Mouse (Mus musculus) right cerebral cortex, adult 2 months (tissue): ENCODE data around the gene Jazf1.
A peak's percentile ranks its signal among the peaks of the same experiment; 100 is the strongest.

Experiments
- DNase-seq, 2 experiments: peaks; one replicate each; pipeline ENCODE4 v3.0.0; 2021 to 2022; ENCODE audit warnings: low spot score in 2 of 2

The Jazf1 gene

DNA sequence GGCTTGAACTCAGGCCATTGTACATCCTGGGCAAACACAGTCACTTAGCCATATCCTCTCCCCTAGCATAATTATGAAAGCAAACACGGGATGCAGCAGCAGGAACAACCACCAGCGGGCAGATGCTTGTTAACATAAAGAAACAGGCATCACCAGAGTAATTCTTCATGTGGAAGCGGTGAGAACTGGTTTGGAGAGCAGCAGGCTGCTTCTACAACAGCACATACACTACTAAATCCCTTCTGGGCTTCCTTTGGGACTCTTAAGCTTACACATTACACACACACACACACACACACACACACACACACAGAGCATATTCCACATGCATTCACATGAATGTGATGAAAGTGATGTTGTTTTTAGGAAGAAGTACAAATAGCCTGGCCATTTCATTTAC, 216.5 kb downstream of the Jazf1 start:
- no peak for DNase-seq

DNA sequence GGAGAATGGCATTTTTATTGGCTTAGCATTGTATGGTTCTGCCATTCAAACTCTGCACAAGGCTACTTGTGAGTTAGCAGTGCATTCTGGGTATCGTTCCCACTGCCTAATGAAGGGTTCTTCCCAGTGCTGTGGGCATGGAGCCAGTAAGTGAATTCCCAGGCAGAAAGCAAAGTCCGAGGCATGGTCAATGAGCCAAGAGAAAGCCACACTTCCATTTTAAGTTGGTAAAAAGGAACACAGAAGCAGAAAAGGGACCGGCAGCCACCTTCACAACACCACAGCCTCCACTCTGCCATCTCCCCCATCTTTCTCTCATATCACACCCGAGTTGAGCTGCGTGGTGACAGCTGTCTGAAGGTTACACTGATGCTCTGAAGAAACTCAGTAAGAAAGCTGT, 217.4 kb downstream of the Jazf1 start:
- peak; percentile 50 for DNase-seq

DNA sequence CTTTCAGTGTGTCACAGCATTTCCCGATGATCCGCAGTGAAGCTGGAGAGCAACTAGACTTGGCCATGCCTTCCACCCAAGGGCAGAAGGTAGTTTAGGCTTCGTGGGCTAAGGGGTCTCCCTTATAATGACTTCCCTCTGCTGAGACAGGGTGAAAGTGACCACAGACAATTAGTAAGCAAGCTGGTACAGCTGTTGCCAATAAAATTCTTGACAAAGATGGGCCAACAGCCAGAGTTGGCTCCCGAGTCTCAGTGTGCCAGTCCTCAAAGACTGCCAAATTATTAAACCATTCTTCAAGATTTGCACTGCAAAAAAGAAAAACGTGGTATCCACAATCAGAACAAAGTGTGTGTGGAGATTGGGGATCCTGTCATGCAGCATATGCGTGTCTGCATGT, 220.2 kb downstream of the Jazf1 start:
- no peak for DNase-seq

DNA sequence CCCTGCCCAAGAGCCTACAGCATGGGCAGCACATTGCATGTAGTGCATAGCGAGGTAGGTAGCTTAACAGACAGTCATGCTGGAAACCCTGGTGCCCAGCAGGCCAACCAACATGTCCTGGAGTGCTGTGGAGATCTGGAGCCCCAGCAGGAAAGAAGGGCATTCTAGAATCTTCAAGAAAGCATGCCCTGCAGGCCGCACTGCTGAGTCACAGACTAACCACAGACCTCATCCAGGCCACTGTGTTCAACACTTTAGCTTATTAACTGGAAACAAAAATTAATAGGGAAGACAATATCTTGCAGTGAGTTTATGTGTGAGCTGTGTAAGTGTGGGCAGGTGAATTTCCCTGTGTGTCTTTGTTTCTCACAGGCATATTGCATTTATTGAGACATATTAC, 222.1 kb downstream of the Jazf1 start:
- no peak for DNase-seq

DNA sequence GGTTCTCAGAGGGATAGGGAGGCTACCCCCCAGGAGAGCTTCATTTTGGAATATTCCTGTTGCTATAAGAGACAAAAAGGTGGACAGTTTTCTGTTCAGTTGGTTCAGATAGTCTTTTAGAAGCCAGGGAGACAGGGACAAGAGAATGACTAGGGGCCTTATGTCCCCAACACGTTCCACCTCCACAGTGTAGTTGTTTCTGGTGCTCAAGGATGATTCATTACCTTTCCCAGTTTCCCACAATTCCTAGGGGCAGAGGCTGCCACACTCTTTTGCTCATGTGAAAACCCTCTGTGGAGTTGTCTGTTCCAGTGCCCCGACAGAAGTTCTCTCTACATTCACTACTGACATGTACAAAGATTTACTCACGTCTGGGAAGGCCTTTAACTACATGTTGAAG, 223.7 kb downstream of the Jazf1 start:
- DNase-seq, result peak in 1 of 2 experiments; percentile 22

DNA sequence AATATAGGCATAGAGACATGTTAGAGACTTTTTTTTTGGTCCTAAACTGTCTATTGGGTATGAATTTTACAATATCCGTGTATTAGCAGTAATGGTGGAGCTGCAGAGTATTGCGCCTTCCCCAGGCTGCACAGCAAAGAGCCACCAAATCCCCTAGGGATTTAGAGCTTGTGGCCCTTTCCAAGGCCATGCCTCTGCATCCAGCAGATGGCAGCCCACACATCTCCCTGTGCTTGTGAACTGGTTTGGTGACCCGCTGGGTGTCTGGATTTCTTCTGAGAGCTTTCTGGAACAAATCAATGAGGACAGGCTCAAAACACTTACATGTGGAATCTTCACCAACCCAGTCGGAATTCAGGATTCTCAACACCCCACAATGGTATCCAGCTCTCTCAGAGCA, 225.4 kb downstream of the Jazf1 start:
- DNase-seq, result no peak

DNA sequence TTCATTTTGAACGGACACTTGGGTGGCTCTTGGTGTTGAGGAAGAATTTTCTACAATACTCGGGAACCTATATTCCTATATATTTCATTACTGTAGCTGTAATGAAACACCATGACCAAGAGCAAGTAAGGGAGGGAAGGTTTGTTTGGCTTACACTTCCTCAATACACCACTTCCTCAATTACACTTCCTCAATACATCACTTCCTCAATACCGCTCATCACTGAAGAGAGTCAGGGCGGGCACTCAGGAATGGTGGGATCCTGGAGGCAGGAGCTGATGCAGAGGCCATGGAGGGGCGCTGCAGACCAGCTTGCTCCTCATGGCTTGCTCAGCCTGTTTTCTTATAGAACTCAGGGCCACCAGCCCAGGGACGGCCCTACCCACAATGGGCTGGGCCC, 225.8 kb downstream of the Jazf1 start:
- no peak for DNase-seq

DNA sequence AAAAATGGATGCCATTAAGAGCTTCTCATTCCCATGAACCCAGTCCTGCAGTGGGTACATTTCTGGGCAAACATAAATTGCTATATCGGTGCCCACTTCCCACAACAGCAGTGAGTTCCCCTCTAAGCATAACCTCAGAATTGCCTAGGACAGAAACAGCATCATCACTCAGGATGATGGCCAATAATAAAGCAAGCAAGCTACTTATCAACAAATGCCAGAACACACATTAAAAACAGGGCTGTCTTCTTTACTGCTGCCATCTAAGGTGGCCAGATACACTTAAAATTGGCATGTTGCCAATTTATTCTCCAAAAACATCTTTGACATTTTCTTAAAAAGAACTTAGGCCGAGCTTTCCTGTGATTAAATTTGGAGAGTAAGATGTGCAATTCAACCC, 226.8 kb downstream of the Jazf1 start:
- DNase-seq, result no peak

DNA sequence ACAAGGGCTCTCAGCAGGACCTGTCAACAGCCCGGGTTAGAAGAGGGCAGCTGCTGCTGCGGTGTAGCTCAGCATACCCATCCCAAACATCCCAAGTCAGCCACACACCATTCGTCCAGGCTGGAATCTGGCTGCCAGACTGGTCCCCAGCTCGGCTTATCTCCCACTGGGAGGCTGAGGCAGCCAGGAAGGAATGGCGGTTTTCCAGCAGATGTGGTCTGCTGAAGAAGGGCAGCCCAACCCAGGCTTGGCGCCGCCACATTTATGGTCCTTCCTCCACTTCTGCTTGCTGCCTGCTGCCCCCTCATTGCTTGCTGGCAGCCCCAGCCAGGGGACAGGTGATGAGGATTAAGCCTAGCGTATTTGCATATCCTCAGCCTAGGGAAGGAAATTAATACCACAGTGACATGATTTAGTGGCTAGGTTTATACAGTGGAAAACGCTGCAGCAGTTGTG, 227.8 kb downstream of the Jazf1 start:
- DNase-seq, result no peak

DNA sequence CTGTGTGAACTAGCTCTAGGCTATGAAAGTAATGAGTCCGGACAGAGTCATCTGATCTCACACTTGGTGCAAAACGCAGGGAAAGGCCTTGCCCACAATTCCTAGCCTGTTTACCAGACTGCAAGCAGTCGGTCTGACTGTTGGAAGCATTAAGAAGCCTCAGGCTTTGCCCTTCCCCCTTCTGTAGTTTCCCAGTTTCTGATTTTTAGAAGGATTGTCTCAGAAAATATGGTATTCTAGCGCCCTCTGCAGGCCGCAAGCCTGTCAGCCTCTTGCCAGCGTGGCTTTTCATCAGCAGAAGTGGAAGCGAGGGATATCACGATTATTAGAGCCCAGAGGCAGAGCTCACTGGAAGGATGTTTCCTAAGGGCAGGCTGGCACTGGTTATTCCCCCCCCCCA, 229.7 kb downstream of the Jazf1 start:
- DNase-seq, result peak; percentile 89

DNA sequence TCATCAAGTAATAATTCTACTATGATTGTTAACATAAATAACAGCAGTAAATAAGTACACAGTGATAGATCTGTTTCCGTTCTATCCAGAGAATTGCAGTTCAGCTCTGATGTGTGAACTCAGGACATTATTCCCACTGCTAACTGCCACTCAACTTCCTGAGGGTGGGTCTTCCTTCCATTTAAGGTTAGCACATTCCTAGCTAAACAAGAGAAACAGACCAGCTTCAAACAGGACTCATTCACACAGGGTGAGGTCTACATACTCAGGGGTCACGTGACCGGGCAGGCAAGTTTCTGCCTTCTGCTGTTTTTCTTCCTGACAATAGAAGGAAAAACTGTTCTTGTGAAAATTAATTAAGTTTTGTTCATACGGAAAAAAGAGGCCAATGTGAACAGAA, 230.6 kb downstream of the Jazf1 start:
- DNase-seq, result no peak

DNA sequence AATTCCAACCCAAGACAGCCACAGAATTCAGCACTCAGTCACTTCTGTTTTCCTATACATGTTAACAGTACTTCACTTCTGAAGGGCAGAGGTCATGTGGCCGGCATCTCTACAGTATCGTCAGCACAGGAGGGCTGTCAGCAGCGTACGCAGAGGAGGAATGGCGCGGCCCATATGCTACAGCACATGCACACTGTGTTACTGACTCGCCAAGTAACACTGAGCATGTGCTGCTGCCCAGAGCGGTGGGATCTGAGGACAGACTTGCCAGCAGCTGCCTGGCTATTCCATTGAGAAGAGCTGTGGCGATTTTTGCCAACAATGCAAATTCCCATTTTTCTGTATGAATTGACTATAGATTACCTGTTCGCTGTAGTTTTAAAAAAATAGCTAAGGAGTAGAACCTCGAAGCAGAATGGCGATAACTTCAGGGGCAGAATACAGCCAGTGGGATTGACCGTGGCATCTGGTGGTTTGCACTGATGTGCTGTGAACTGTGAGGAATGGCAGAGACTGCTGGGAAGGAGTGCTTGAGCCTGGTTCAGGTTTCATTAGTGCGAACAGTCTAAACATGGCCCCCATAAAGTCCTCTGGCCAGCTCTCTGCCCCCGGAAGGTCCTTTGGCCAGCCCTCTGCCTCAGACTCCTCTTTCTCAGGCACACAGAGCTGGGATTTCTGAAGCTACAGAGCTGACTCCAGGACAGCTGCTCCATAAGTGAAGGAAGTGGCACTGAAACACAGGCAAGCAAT, 232.1 kb downstream of the Jazf1 start:
- no peak for DNase-seq

DNA sequence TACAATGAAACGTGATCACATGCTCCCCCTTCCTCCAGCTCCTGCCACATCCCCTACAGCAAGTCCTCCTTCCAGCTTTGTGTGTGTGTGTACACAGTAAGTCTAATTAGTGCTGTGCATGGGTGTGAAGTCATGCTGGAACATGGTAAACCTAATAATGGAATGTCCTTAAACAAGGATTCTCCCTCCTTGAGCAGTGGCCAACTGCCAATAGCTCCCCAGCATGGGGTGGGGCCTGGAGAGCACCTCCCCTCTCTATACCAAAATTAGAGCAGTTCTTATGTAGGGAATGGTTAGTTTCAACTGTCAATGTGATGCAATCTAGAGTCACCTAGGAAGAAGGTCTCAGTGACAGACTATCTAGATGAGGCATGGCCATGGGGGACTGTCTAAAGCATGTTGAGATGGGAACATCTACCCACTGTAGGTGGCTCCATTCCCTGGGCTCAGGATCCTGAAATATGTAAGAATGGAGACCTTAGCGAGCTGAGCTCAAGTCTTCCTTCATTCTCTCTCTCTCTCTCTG, 240.6 kb downstream of the Jazf1 start:
- DNase-seq, result no peak

DNA sequence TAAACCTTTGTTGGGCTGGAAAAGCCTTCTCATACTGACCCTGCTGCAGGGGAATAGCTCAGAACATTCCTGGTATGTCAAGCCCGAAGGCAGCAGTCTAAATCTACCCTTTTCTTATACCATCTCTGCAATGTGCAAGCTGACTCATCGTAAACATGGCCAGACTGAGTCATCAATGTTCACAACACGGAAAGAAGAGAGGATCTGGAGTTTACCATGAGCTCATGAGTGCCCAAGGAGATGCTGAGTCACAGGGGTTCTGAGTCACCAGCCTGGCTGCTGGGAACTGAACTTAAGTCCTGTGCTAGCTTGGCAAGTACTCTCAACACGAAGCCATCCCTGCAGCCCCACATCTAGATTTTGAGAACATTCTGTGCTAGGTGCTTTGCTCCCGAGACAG, 242.9 kb downstream of the Jazf1 start:
- peak; percentile 79 to 88 for DNase-seq

DNA sequence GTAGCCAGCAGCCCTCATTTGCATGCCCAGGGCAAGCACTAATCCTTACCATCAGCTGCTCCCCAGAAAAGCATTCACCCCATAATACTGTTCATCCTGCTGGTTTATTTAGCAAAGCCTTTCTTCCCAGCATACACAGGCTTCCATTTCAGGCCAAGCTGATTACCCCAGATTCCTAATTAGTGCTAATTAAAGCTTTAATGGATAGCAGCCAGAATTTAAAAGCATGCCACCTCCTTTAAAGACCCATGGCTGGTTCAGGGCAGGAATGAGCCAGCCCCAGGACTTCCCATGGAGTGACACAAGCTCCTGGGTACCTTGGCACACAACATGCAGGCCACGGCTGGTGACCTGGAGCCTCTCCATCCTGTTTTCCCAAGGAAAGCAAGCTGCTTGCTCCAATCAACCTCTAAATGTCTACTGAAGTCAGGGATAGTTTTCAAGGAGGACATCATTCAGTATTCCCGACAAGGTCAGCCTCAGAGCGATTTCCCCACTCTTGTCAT, 243.4 kb downstream of the Jazf1 start:
- peak in 1 of 2 experiments; percentile 26 for DNase-seq

DNA sequence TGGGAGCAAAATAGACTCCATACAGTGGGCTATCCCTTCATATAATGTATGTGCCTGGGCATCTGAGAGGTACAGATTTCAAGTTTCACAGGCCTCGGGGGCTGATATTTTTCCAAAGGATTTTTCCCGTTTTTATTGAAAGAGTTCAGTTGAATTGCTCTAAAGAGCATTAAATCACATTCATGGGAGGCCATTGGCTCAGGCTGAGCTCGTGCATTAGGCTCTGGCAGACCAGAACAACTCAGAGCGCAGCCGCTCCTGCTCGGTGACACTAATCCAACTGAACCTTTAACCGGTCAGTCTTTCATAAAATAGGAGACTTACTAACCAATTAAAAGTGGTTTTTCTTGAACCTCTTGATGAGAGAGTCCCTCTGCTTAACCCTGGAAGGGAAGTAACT, 245.4 kb downstream of the Jazf1 start:
- no peak for DNase-seq

DNA sequence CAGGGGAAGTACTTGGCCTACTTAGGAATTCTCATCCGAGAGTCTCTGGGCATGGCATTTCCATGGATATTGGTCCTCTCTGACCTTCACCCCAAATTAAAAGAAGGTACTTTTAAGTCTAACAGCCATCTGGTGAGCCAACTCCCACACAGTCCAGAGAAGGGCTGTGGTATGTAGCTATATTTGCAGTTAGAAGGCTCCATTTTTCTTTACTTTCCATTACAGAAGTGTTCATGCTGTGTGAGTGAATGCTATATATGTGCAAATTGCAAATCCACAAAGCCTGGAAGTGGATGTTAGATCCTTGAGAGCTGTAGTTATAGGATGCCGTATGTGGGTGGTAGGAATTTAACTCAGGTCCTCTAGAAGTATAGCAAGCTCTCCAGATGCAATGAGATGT, 245.8 kb downstream of the Jazf1 start:
- DNase-seq, result no peak

DNA sequence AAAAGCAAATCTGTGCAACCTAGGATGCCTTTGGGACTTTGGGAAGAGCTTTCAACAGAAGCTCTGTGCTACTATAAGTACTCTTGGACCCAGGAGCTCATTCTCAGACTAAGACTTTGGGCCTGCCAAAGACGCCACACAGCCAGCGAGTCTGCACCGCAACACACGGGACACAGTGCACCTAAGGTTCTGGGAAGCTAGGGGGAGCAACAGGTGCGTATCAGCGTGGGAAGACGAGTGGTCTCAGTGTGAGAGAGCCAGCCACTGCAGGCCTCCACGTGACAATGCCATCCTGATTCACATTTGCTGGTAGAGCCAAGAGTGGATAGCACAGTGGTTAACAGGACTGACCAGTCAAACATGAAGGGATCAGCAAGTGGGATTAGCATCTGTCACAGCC, 249.1 kb downstream of the Jazf1 start:
- no peak for DNase-seq

DNA sequence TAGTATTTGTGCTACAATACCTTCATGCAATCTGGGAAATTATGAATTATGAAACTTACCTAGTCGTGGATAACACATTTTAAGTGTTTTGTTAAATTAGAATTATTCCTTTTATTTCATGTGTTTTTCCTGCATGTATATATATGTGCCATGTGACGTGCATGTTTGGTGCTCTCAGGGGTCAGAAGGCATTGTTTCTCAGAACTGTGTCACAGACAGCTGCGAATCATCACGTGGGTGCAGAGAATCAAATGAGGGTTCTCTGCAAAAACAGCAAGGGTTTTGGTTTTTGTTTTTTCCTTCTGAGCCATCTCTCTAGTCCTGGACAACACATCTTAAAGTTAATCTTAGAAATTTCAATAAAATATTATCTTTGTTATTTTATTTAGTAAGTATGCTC, 250.4 kb downstream of the Jazf1 start:
- DNase-seq, result no peak

DNA sequence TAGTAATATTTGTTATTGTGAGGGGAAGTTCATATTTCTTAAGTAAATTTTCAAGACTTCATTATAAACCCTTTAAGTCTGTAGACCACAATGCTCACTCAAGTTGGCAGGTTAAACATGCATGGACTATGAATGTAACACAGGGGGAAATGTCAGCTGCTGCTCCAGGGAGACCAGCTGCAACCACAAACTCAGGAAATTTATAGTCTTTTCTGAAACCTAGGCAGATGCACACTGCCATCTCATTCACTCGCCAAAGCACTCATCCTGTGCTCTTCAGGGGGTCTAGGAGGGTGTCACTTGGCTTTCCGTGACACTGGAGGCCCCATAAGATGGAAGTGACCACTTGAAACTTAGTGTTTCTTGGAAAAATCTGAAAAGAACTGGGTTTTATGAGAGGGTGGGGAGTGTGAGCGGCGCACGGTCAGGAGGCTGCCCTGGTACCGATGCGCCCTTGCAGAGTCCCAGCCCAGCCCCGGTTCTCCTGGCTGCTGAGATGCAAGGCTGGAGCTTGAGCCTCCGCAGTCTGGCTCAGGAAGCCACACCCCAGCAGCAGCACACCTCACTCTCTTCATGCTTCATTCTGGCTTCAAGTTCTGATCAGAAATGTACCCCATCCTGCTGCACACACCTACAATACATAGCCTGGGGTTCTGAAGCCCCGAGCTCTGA, 251.1 kb downstream of the Jazf1 start:
- no peak for DNase-seq

DNA sequence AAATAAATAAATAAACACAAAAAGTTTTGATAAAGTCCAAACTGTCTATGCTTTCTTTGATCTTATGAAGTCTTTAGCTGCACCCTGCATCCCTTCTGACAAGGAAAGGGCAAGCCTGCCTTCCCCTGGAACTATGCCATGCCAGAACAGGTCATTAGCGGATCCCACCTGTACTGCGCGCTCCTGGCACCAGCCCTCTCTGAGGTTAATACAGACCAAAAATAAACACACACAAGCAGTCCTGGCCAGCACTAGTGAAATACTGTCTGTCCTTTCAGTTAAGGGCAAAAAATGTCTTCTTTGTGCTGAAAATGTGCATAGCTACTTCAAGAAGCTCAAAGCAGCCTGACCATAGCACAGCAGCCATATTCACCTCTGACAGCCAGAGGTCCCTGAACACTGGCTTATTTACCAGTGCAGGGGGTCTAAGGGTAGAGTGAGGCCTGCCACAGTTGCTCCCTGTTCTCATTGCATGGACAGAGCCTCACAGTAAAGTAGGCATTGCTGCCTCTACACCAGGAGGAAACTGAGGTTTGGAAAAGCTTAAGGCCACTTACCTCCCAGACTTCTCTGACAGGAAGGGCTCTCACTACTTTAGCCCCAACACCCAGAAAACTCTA, 263.1 kb downstream of the Jazf1 start:
- no peak for DNase-seq

DNA sequence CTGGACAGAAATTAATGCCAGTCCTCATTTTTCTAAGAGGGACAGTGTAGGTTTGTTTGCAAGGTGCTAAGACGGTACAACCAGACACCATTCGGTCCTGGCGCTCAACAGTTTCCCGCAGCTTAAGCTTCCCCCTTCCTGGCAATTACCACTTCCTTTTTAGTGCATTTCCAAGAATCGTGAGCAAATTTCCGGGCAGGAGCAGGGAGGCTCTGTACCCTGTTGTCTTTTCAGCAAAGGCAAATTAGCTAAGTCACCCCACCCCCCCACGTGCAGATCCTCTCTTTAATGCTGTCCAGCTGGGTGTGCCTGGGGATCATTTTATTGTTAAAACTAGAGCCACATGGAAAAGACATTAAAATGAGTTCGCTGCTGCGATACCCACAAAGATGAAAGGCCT, 266.2 kb downstream of the Jazf1 start:
- DNase-seq, result no peak
